Mouse (Mus musculus): ENCODE measurements around the gene Slc25a34.

GRCm38 (mm10) chr4:141616811-141617210 is 6.8 kb downstream of the Slc25a34 start:
- TF ChIP-seq CTCF (IDR thresholded peaks at IDR 0.05; ENCODE audit: low read depth, low read length) = no peak
- TF ChIP-seq EP300 (IDR thresholded peaks at IDR 0.05; ENCODE audit: insufficient read depth, low read depth, low read length) = no peak
- no peak for TF ChIP-seq POLR2A (IDR thresholded peaks at IDR 0.05; ENCODE audit: insufficient read depth, low read length)
